Comparison of ENCODE assay signal across 8 mouse cellular contexts in the genomic region with DNA sequence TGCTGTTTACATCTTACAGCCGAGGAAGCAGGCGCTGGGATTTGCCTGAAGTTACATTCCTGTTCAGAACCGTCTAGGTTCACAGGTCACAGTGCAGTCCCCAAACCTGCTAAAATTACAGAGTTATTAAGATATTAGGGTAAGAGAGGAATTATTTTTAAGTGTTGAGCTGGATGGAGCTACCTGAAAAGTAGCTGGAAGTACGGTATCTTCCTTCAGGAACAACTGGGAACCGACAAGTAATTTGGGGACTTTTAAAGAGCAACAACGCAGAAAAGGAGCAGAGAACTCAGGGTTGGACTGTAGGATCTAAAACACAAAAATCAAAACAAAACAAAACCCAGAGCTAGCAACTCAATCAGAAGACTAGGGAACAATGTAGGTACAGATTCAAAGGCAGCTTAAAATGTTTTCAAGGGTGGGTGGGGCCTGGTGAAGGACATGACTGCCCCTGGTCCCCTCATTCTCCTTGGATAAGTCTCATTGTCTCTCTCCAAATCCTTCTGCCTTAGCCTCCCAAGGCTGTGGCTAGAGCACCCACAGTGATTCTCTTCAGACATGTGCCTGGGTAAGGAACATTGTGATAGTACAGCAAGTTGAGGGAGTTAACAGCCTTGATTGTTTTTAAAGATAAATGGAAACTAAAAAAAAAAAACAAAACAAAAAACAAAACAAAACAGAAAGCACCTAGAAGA. TPM values are rescaled to one million over a fixed set of nuclear protein-coding genes. Genes with fewer than 3 reads are reported as not detected.
DNase-seq lines count a peak whose midpoint lies in the region; ATAC-seq lines count a peak whose summit lies in the region.

No protein-coding gene starts in this region.

- peak overlapping the region; percentile 59; the same call in 1 of the 2 replicates for H3K9ac ChIP-seq in hindbrain, embryonic 15.5 days
- peak overlapping the region; percentile 92; the same call in 1 of the 2 replicates for H3K9ac ChIP-seq in neural tube, embryonic 12.5 days

- peak overlapping the region; percentile 38; the same call in 1 of the 2 replicates for H3K27ac ChIP-seq in brown adipose tissue, adult 24 weeks (replicated peaks; ENCODE audit: low read depth, low read length)
- peak overlapping the region; percentile 98 for H3K27ac ChIP-seq in hindbrain, embryonic 15.5 days (replicated peaks)
- H3K27ac ChIP-seq in neural tube, embryonic 12.5 days = no peak overlapping the region; the same call in 1 of the 2 replicates

- no peaks in the 10 kb centered on the region for H3K36me3 ChIP-seq in hindbrain, embryonic 15.5 days
- no peaks in the 10 kb centered on the region for H3K36me3 ChIP-seq in neural tube, embryonic 12.5 days

- no peaks in the 10 kb centered on the region for H3K9me3 ChIP-seq in hindbrain, embryonic 15.5 days
- no peaks in the 10 kb centered on the region for H3K9me3 ChIP-seq in neural tube, embryonic 12.5 days

- no peak overlapping the region for H3K4me3 ChIP-seq in brown adipose tissue, adult 24 weeks (ENCODE audit: insufficient read depth, low read depth, low read length)
- H3K4me3 ChIP-seq in hindbrain, embryonic 15.5 days = peak overlapping the region; percentile 96
- no peak overlapping the region for H3K4me3 ChIP-seq in neural tube, embryonic 12.5 days

- peaks cover 3% of the 10 kb centered on the region; the same call in 1 of the 2 replicates for H3K4me1 ChIP-seq in brown adipose tissue, adult 24 weeks (ENCODE audit: control insufficient read depth, insufficient read depth, insufficient read length, low read length)
- peaks cover 30% of the 10 kb centered on the region for H3K4me1 ChIP-seq in hindbrain, embryonic 15.5 days (replicated peaks)
- H3K4me1 ChIP-seq in neural tube, embryonic 12.5 days = peaks cover 25% of the 10 kb centered on the region

- no peaks in the 10 kb centered on the region for H3K27me3 ChIP-seq in hindbrain, embryonic 15.5 days
- H3K27me3 ChIP-seq in neural tube, embryonic 12.5 days (replicated peaks) = no peaks in the 10 kb centered on the region

- peak overlapping the region; percentile 83 for H3K4me2 ChIP-seq in hindbrain, embryonic 15.5 days
- peak overlapping the region; percentile 63 for H3K4me2 ChIP-seq in neural tube, embryonic 12.5 days (replicated peaks)

- WGBS in hindbrain, embryonic 15.5 days = 26% methylated on average over 6 of the region's 6 CpGs
- WGBS in neural tube, embryonic 12.5 days = 44% methylated on average over 6 of the region's 6 CpGs

- no peak for ATAC-seq in hindbrain, embryonic 15.5 days (ENCODE audit: low FRiP score, low read depth)
- no peak for ATAC-seq in neural tube, embryonic 12.5 days (ENCODE audit: low FRiP score, low read depth)

- peak; percentile 5 for DNase-seq in kidney, postnatal 14 days
- DNase-seq in kidney, postnatal 10 days = no peak
- no peak for DNase-seq in cerebellum, adult 8-10 months
- DNase-seq in c-Kit-positive CD71-positive TER-119-positive erythroid progenitor cells, embryonic 14.5 days (ENCODE audit: low spot score) = no peak
- DNase-seq in left cerebral cortex, adult 18-20 months (ENCODE audit: low spot score in 2 of 2) = no peak

RNA-seq across cellular contexts. Expression of gene Stag1, which starts 43.9 kb away (rescaled TPM):
- 8.2 and 16.9 TPM in 2 replicates for polyA plus RNA-seq in brown adipose tissue, adult 24 weeks (2012; ENCODE audit: insufficient read depth, insufficient read length, missing spikeins)
- 28.9 and 30.9 TPM in 2 replicates for polyA plus RNA-seq in hindbrain, embryonic 15.5 days (2015; fragmentation: Nextera tagmentation; extraction: Ambion mirVana)
- 42.7 and 53.7 TPM in 2 replicates for polyA plus RNA-seq in neural tube, embryonic 12.5 days (2016; fragmentation: Nextera tagmentation; extraction: Ambion mirVana)
- total RNA-seq in left cerebral cortex, adult 18-20 months (2021) = 10 to 100 TPM; 69.0 to 70.1 TPM
